In genomic region chr17:31325451-31326219, GRCm38 (mm10) we compare ENCODE assay signal across 8 mouse cellular contexts. TPM values are rescaled to one million over a fixed set of nuclear protein-coding genes. Genes with fewer than 3 reads are reported as not detected.
A peak's percentile ranks its signal among the peaks of the same experiment; 100 is the strongest.
DNase-seq lines count a peak whose midpoint lies in the region; ATAC-seq lines count a peak whose summit lies in the region.

No protein-coding gene starts in this region.

- peak; percentile 71 to 82 for DNase-seq in cerebellum, postnatal 14 days
- DNase-seq in cerebellum, adult 8-10 months, result no peak
- peak; percentile 79 for DNase-seq in right cerebral cortex, postnatal 4 days
- DNase-seq in right cerebral cortex, adult 18-20 months, result no peak
- peak; percentile 80 for DNase-seq in thymus, postnatal 14 days
- DNase-seq in layer of hippocampus, adult 9-10 months (ENCODE audit: low spot score), result no peak

- 0 out of 2 replicates have a peak, but pooled peaks have one; percentile 36 for ATAC-seq in granulocyte monocyte progenitor cell, adult 5-6 weeks (replicated peaks; ENCODE audit: poor library complexity, severe bottlenecking)
- ATAC-seq in megakaryocyte progenitor cell, adult 5-6 weeks (replicated peaks; ENCODE audit: poor library complexity), result peak; percentile 56; the same call in 1 of the 2 replicates

RNA-seq across cellular contexts. Expression of gene Slc37a1, which starts 39.0 kb away (rescaled TPM):
- total RNA-seq in granulocyte monocyte progenitor cell, adult 5-6 weeks (2014; fragmentation: Nextera tagmentation), result 6.2 and 8.0 TPM in 2 replicates
- total RNA-seq in granulocyte monocyte progenitor cell, adult 5-6 weeks (2017), result 7.4 and 8.4 TPM in 2 replicates
- total RNA-seq in megakaryocyte progenitor cell, adult 5-6 weeks (2015), result 9.8 TPM in 2 replicates
- total RNA-seq in megakaryocyte progenitor cell, adult 5-6 weeks (2017), result 6.2 and 8.3 TPM in 2 replicates

RNA-seq across cellular contexts. Expression of gene Rsph1, which starts 48.5 kb away (rescaled TPM):
- total RNA-seq in granulocyte monocyte progenitor cell, adult 5-6 weeks (2014; fragmentation: Nextera tagmentation), result 3.6 TPM in 1 of 2 replicates, not detected in the other
- 0.88 and 1.2 TPM in 2 replicates for total RNA-seq in granulocyte monocyte progenitor cell, adult 5-6 weeks (2017)
- total RNA-seq in megakaryocyte progenitor cell, adult 5-6 weeks (2015), result 0.72 and 1.4 TPM in 2 replicates
- 1.8 and 3.0 TPM in 2 replicates for total RNA-seq in megakaryocyte progenitor cell, adult 5-6 weeks (2017)

Comparison
In these comparisons a context has a peak if more than half of its experiments do, and no peak if none do; other contexts are left out.
1. DNase-seq: peak in cerebellum, postnatal 14 days (2 of 2), right cerebral cortex, postnatal 4 days (single experiment) and thymus, postnatal 14 days (single experiment); none in cerebellum, adult 8-10 months (single experiment), right cerebral cortex, adult 18-20 months (single experiment) and layer of hippocampus, adult 9-10 months (single experiment).